Mouse (Mus musculus) C2C12 (cell line): ENCODE results near the gene Mrps12.

ENCODE experiments used
- CEBPB ChIP-seq: IDR thresholded peaks from one replicate; pipeline ENCODE4 v1.6.1; 2011; ENCODE audit warnings: low read depth, mild to moderate bottlenecking, control low read depth, moderate library complexity
- CTCF ChIP-seq: IDR thresholded peaks from one replicate; pipeline ENCODE4 v1.5.1; 2011; ENCODE audit not compliant: control insufficient read depth, insufficient read depth, insufficient read length
- FOSL1 ChIP-seq: IDR thresholded peaks from one replicate; pipeline ENCODE4 v1.8.0; 2011; ENCODE audit warnings: mild to moderate bottlenecking, low read length; ENCODE audit not compliant: poor library complexity, insufficient read depth, severe bottlenecking
- MAX ChIP-seq: IDR thresholded peaks from one replicate; pipeline ENCODE4 v1.6.1; 2011; ENCODE audit warnings: mild to moderate bottlenecking, control low read depth
- MYOD1 ChIP-seq: IDR thresholded peaks from one replicate; pipeline ENCODE4 v1.6.1; 2011; ENCODE audit warnings: low read depth; ENCODE audit not compliant: control insufficient read depth, insufficient read length
- MYOG ChIP-seq: IDR thresholded peaks from one replicate; pipeline ENCODE4 v1.6.1; 2011; ENCODE audit not compliant: control insufficient read depth, insufficient read length; ENCODE audit errors: extremely low read depth
- USF1 ChIP-seq: IDR thresholded peaks from one replicate; pipeline ENCODE4 v1.6.1; 2011; ENCODE audit warnings: low read depth, mild to moderate bottlenecking, control low read depth, moderate library complexity

GRCm38 (mm10) chr7:28788307-28789195 is 46.9 kb upstream of the Mrps12 start, which contains the start of gene Rinl:
- TF ChIP-seq CTCF, result no peak
- TF ChIP-seq MYOD1, result no peak
- no peak for TF ChIP-seq MAX
- no peak for TF ChIP-seq MYOG
- no peak for TF ChIP-seq USF1
- no peak for TF ChIP-seq FOSL1
- no peak for TF ChIP-seq CEBPB
